Mouse (Mus musculus): ENCODE data around the gene 1700016K19Rik.
A peak's percentile ranks its signal among the peaks of the same experiment; 100 is the strongest.
"Not testable (repeated sequence)": the region's sequence is repeated elsewhere in the genome, so short reads cannot be mapped to it uniquely, and the experiment has no call there.

Gene 1700016K19Rik

GRCm38 (mm10) chr11:75985948-75986347 lies 13.8 kb upstream of the 1700016K19Rik start:
- no peak for DNase-seq

- no peak for DNase-seq
Measured at GRCm38 (mm10) chr11:75990965-75991835, 8.5 kb upstream of the 1700016K19Rik start.

- no peak for DNase-seq
Measured at GRCm38 (mm10) chr11:75991911-75992310, 7.8 kb upstream of the 1700016K19Rik start.

GRCm38 (mm10) chr11:75992481-75992880 lies 7.2 kb upstream of the 1700016K19Rik start:
- DNase-seq: no peak

- DNase-seq: no peak
Measured at GRCm38 (mm10) chr11:75994357-75994756, 5.4 kb upstream of the 1700016K19Rik start.

- DNase-seq: no peak
Measured at GRCm38 (mm10) chr11:76000701-76001100, 989 bp downstream of the 1700016K19Rik start.

- DNase-seq: no peak
Measured at GRCm38 (mm10) chr11:76001237-76001878, 1.6 kb downstream of the 1700016K19Rik start.

- DNase-seq: not testable (repeated sequence)
Measured at GRCm38 (mm10) chr11:76004276-76004675, 4.6 kb downstream of the 1700016K19Rik start.

- DNase-seq: no peak
Measured at GRCm38 (mm10) chr11:76008162-76008561, 8.4 kb downstream of the 1700016K19Rik start.

- no peak for DNase-seq
Measured at GRCm38 (mm10) chr11:76009101-76009500, 9.4 kb downstream of the 1700016K19Rik start.

- DNase-seq: no peak
Measured at GRCm38 (mm10) chr11:76010838-76011624, 11.3 kb downstream of the 1700016K19Rik start.

GRCm38 (mm10) chr11:76015251-76015650 lies 15.5 kb downstream of the 1700016K19Rik start:
- DNase-seq: no peak

GRCm38 (mm10) chr11:76015814-76016213 lies 16.1 kb downstream of the 1700016K19Rik start:
- no peak for DNase-seq

GRCm38 (mm10) chr11:76019879-76020278 lies 20.2 kb downstream of the 1700016K19Rik start:
- no peak for DNase-seq

- DNase-seq: no peak
Measured at GRCm38 (mm10) chr11:76020916-76021315, 21.2 kb downstream of the 1700016K19Rik start.

GRCm38 (mm10) chr11:76025080-76025583 lies 25.4 kb downstream of the 1700016K19Rik start:
- no peak for DNase-seq

GRCm38 (mm10) chr11:76026527-76027138 lies 26.9 kb downstream of the 1700016K19Rik start:
- DNase-seq: no peak

- peak; percentile 75 for DNase-seq
Measured at GRCm38 (mm10) chr11:76027139-76028071, 27.7 kb downstream of the 1700016K19Rik start, which contains the start of gene Rflnb. TSS of gene Rflnb (minus strand) at chr11:76027782.

GRCm38 (mm10) chr11:76028072-76028465 lies 28.4 kb downstream of the 1700016K19Rik start:
- no peak for DNase-seq

- no peak for DNase-seq
Measured at GRCm38 (mm10) chr11:76033359-76033758, 33.6 kb downstream of the 1700016K19Rik start.

GRCm38 (mm10) chr11:76033836-76034235 lies 34.1 kb downstream of the 1700016K19Rik start:
- no peak for DNase-seq
